Mouse (Mus musculus) left cerebral cortex, postnatal 25 days (tissue): Measurements from ENCODE around the gene Celf1. TPM values are rescaled to one million over a fixed set of nuclear protein-coding genes. Genes with fewer than 3 reads are reported as not detected.

Source experiments
- DNase-seq, 2 experiments: peaks; one replicate each; pipeline ENCODE4 v3.0.0; 2022; ENCODE audit warnings: low spot score in 2 of 2, mixed read lengths in 1 of 2
- intact Hi-C: fragments of 180-260 bp; cut with DNase I; formaldehyde crosslinking; loops from one replicate; pipeline ENCODE4 v1.15.1; 2025
- total RNA-seq, 2 experiments: library from RNA; stranded (reverse); gene quantifications; 2 replicates each; pipeline ENCODE4 v1.2.3; 2021

The Celf1 gene
- total RNA-seq, 2 experiments from 2014 or later: 151 to 155 TPM

DNA sequence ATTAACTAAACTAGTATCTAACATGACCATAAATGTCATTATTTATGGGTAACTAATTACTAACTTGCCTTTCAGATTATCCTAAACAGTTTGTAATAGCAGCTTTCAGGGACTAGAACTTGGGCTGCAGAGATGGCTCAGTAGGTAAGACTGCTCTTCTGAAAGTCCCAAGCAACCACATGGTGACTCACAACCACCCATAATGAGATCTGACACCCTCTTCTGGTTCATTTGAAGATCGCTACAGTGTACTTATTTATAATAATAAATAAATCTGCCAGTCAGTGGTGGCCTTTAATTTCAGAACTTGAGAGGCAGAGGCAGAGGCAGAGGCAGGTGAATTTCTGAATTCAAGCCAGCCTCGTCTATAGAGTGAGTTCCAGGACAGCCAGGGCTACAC, 112.6 kb downstream of the Celf1 start:
- intact Hi-C loops: loop anchor here (5.0 kb wide), 1 partner anchor 110 kb away; the partner anchor contains the start of gene Celf1
- no peak for DNase-seq

DNA sequence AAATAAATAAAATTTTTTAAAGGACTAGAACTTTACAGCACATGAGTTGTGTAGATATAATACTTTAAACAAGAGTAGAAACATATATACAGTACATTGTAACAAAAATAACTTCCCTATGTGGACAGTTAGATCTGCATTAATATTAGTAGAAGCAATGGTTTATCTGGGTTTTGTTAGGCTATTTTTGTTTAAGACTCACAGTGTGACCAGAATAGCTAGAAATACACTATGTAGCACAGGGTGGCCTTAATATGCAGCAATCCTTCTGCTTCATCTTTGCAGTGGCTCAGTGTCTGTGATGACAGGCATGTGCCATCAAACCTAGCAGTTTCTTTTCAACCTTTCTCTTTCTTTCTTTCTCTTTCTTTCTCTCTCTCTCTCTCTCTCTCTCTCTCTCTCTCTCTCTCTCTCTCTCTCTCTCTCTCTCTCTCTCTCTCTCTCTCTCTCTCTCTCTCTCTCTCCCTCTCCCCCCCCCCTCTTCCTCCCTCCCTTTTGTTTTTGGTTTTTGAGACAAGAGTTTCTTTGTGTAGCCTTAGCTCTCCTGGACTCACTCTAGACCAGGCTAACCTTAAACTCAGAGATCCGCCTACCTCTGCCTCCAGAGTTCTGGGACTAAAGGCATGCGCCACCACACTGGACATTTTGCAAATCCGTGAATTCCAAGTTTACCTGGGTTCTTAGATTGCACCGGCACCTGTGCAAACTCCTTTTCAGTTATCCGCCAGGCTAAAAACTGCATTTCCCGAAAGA, 113.2 kb downstream of the Celf1 start:
- no peak for DNase-seq
- intact Hi-C loops: loop anchor here (5.0 kb wide), 1 partner anchor 111 kb away; the partner anchor contains the start of gene Celf1

DNA sequence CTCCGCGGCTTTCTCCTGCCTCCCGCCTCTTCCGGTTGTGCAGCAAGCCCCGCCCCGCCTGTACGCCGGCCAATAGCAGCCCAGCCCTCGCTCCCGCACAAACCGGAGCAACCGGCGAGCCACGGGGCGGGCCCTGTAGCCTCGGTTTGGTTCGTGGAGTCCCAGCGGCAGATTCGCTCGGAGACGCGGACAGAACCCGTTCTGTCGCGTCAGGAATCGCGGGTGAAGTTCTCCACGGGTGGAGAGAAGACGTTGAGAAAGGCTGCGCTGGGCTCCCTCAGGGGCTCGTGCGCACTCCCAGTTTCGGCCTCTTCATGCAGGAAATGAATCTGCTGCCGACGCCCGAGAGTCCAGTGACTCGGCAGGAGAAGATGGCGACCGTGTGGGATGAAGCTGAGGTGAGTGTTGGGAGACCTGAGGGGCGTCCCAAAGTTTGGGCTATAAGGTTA, 113.8 kb downstream of the Celf1 start, which contains the start of gene Psmc3:
Psmc3 (plus strand) TSS at position 76 of the 449 bp plus-strand sequence.
- DNase-seq: peak; percentile 96 to 98
- intact Hi-C loops: loop anchor here (5.0 kb wide), 1 partner anchor 112 kb away; the partner anchor contains the start of gene Celf1

DNA sequence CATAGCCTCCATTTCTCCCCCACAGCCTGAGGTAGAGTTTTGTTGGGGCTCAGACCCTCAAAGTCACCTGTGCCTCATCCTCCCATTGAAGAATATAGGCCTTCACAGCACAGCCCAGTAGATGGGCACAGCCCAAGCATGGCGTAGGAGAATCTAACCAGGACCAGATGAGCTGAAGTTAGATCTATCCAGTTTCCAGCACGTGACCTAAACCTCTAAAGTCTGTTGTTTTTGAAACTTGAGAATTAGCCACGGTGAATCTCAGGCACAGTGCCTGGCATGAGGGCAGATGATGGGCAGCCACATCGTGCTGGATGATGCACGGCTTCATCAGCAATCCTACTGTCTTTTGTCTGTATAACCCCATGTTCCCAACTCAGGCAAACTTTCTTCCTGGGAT, 118.3 kb downstream of the Celf1 start:
- DNase-seq: no peak
- intact Hi-C loops: no loop called here

GRCm38 (mm10) chr2:91059376-91059775, 119.2 kb downstream of the Celf1 start:
- DNase-seq: no peak
- intact Hi-C loops: no loop called here

- peak; percentile 75 to 88 for DNase-seq
- intact Hi-C loops: loop anchor here (2.0 to 5.0 kb wide), 3 partner anchors 143 to 194 kb away; partner anchors contain the start of gene C1qtnf4
Observed at GRCm38 (mm10) chr2:91060544-91061355, 120.6 kb downstream of the Celf1 start.

- no peak for DNase-seq
- intact Hi-C loops: loop anchor here (2.0 to 5.0 kb wide), 3 partner anchors 145 to 195 kb away; partner anchors contain the start of gene C1qtnf4
Observed at GRCm38 (mm10) chr2:91061849-91062481, 121.8 kb downstream of the Celf1 start.

- DNase-seq: no peak
- intact Hi-C loops: loop anchor here (5.0 kb wide), 2 partner anchors 146 to 176 kb away; partner anchors contain the start of gene C1qtnf4
Observed at GRCm38 (mm10) chr2:91062779-91063606, 122.8 kb downstream of the Celf1 start.

- intact Hi-C loops: loop anchor here (5.0 kb wide), 2 partner anchors 147 to 177 kb away; partner anchors contain the start of gene C1qtnf4
- no peak for DNase-seq
Observed at GRCm38 (mm10) chr2:91064211-91064610, 124.0 kb downstream of the Celf1 start.

GRCm38 (mm10) chr2:91065544-91065943, 125.4 kb downstream of the Celf1 start:
- intact Hi-C loops: no loop called here
- peak; percentile 42 to 51 for DNase-seq

- DNase-seq: no peak
- intact Hi-C loops: no loop called here
Observed at GRCm38 (mm10) chr2:91066455-91066854, 126.3 kb downstream of the Celf1 start.

- intact Hi-C loops: no loop called here
- DNase-seq: no peak
Observed at GRCm38 (mm10) chr2:91068162-91068871, 128.1 kb downstream of the Celf1 start.

DNA sequence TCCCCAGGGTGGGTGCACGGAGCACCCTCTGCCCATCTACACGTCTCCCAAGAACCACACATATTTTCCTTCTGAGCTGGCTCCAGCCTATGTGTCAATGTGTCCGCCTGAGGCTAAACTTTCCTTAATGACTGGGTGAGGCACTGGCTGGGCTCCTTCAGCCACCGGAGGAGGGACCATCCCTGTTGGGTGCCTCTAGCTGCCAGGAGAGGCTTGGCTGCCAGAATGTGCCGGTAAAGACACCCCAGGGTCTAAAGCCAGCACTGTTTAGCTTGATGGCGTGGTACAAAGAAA, 128.6 kb downstream of the Celf1 start:
- intact Hi-C loops: no loop called here

More for the DNA sequence above, 128.6 kb downstream of the Celf1 start:
- no peak for DNase-seq

Other genes starting within 250 kb of the Celf1 start
- gene Fnbp4, start 195.0 kb upstream of the Celf1 start, total RNA-seq: 10 to 100 TPM; 50.3 to 52.0 TPM
- gene Agbl2, start 157.7 kb upstream of the Celf1 start, total RNA-seq: under 1 TPM; 0.25 to 0.60 TPM
- gene Mtch2, start 93.2 kb upstream of the Celf1 start, total RNA-seq: 100 to 1,000 TPM; 114 to 123 TPM
- 100 to 1,000 TPM; 274 to 275 TPM for gene C1qtnf4, start 54.5 kb upstream of the Celf1 start, total RNA-seq
- gene Kbtbd4, start 35.6 kb upstream of the Celf1 start, total RNA-seq: 10 to 100 TPM; 40.1 to 43.1 TPM
- gene Ndufs3, start 35.6 kb upstream of the Celf1 start, total RNA-seq: 100 to 1,000 TPM; 234 to 246 TPM
- under 1 TPM; 0.41 to 0.53 TPM for gene Rapsn, start 95.2 kb downstream of the Celf1 start, total RNA-seq
- gene Psmc3, start 113.6 kb downstream of the Celf1 start, total RNA-seq: 100 to 1,000 TPM; 184 to 218 TPM
- gene Slc39a13, start 130.0 kb downstream of the Celf1 start, total RNA-seq: 10 to 100 TPM; 25.1 to 29.4 TPM
- 1 to 10 TPM; 3.0 to 5.3 TPM for gene Spi1, start 142.0 kb downstream of the Celf1 start, total RNA-seq
- gene Mybpc3, start 177.8 kb downstream of the Celf1 start, total RNA-seq: 1 to 10 TPM in 1 of 2 experiments, under 1 TPM in 1; 0.96 to 1.4 TPM
- gene Madd, start 243.5 kb downstream of the Celf1 start, total RNA-seq: 100 to 1,000 TPM; 232 to 233 TPM